Mouse (Mus musculus) midbrain, postnatal 0 days (tissue): Measurements from ENCODE around the gene Fam167b. TPM values are rescaled to one million over a fixed set of nuclear protein-coding genes. Genes with fewer than 3 reads are reported as not detected.

ENCODE experiments used
- ATAC-seq: fragments of 200-750 bp; cut with Nextera tagmentation; 2 replicates; pipeline ENCODE4 v1.8.0; 2017; ENCODE audit warnings: moderate number of reproducible peaks, mild to moderate bottlenecking, moderate TSS enrichment, moderate library complexity; ENCODE audit not compliant: low FRiP score
- DNase-seq: peaks from one replicate; pipeline ENCODE4 v3.0.0-alpha.2; 2015; ENCODE audit warnings: low spot score
- H3K27ac ChIP-seq: fragments of 300-500 bp; sonication (generic); 2 replicates; pipeline ENCODE4 v1.5.1; 2014; ENCODE audit warnings: low read depth, mild to moderate bottlenecking, low read length, mixed read lengths
- H3K27me3 ChIP-seq: fragments of 300-500 bp; sonication (generic); 2 replicates; pipeline ENCODE4 v1.6.1; 2014; ENCODE audit warnings: low read length, control low read depth, mixed read lengths; ENCODE audit not compliant: insufficient read depth
- H3K36me3 ChIP-seq: fragments of 300-500 bp; sonication (generic); 2 replicates; pipeline ENCODE4 v1.6.1; 2014; ENCODE audit warnings: low read length, control low read depth, mixed read lengths; ENCODE audit not compliant: insufficient read depth
- H3K4me1 ChIP-seq: fragments of 300-500 bp; sonication (generic); 2 replicates; pipeline ENCODE4 v1.6.1; 2014; ENCODE audit warnings: mild to moderate bottlenecking, control low read depth, antibody characterized with exemption, low read length, mixed read lengths; ENCODE audit not compliant: insufficient read depth
- H3K4me2 ChIP-seq: fragments of 300-500 bp; sonication (generic); 2 replicates; pipeline ENCODE4 v1.6.1; 2014; ENCODE audit warnings: low read depth, mild to moderate bottlenecking, low read length, mixed read lengths; ENCODE audit not compliant: poor library complexity, severe bottlenecking
- H3K4me3 ChIP-seq: fragments of 300-500 bp; sonication (generic); 2 replicates; pipeline ENCODE4 v1.5.1; 2014; ENCODE audit warnings: low read depth, mild to moderate bottlenecking, low read length, moderate library complexity
- H3K9ac ChIP-seq: fragments of 300-500 bp; sonication (generic); replicated peaks from 2 replicates; pipeline ENCODE4 v1.6.1; 2014; ENCODE audit warnings: mild to moderate bottlenecking, low read length, moderate library complexity, mixed read lengths; ENCODE audit not compliant: poor library complexity, severe bottlenecking
- H3K9me3 ChIP-seq: fragments of 300-500 bp; sonication (generic); 2 replicates; pipeline ENCODE4 v1.6.1; 2016; ENCODE audit warnings: low read length, control low read depth
- CTCF ChIP-seq: IDR thresholded peaks from 2 replicates; pipeline ENCODE4 v1.5.1; 2016; ENCODE audit warnings: antibody characterized with exemption, mild to moderate bottlenecking
- WGBS: fragments of 180-500 bp; shearing (Covaris S2); extraction: QIAGEN DNeasy Blood & Tissue Kit; methylation state at CpG from one replicate; pipeline ENCODE4 v1.1.7; 2014; 5-methylcytosine and 5-hydroxymethylcytosine counted together
- polyA plus RNA-seq: library from polyadenylated mRNA; unstranded; fragments of >200 nt; fragmentation: Nextera tagmentation; extraction: Ambion mirVana; gene quantifications from 2 replicates; pipeline ENCODE4 v1.2.1, GENCODE M21; 2015
- total RNA-seq: library from RNA; depleted of rRNA; stranded (reverse); fragments of >200 nt; gene quantifications from 2 replicates; pipeline ENCODE4 v1.2.3, GENCODE M21; 2014

Gene Fam167b
- total and polyA plus RNA-seq, 2 experiments from 2014 or later = not detected

DNA sequence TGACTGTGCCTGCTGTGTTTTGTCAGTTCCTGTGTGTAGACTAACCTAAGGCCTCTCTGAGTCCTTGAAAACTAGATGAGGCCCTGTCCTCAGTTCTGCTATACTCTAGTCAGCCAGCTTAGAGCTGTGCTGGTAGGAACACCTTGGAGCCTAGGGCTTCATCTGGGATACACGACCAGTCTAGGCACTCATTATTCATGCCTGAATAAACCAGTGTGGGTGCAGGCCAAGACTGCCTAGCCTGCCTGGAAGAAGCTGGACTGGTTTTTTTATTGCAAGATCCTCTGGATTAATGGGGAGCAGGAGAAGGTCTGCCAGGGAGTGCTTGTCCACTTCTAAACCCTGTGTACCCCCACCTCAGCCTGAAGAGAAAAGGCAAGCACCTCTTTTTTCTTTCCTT lies 8.6 kb upstream of the Fam167b start:
- Histone ChIP-seq H3K4me1 (peaks cover 4% of the 10 kb centered on the region; the same call in 1 of the 2 replicates), H3K9me3 (no peaks in the 10 kb centered on the region), H3K36me3 (peaks cover 14% of the 10 kb centered on the region), H3K4me3 (no peak overlapping the region), H3K9ac (no peak overlapping the region), H3K27ac (no peak overlapping the region), H3K4me2 (no peak overlapping the region), H3K27me3 (no peaks in the 10 kb centered on the region)
- DNase-seq = no peak
- WGBS = 29% methylated on average over 1 of the region's 1 CpGs
- no peak for ATAC-seq
- no peak for TF ChIP-seq CTCF

DNA sequence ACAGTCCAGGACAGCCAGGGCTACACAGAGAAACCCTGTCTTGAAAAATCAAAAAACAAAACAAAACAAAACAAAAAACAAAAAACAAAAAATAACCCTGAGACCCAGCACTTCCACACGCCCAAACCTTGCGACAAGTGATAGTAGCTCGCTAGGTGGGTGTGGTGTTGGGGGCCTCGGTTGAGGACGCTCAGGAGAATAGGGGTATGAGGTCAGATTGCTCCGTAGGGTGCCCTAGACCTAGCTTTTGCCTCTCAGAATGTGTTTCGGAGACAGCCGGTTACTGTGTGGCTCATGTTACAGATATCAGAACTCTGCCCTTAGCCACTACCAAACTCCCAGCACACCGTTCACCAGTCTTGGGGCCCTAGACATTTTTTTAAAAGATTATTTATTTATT lies 7.4 kb upstream of the Fam167b start:
- ATAC-seq = no peak
- Histone ChIP-seq H3K4me1 (peaks cover 4% of the 10 kb centered on the region; the same call in 1 of the 2 replicates), H3K9ac (no peak overlapping the region), H3K4me2 (no peak overlapping the region), H3K36me3 (peaks cover 2% of the 10 kb centered on the region), H3K27me3 (no peaks in the 10 kb centered on the region), H3K4me3 (no peak overlapping the region), H3K9me3 (no peaks in the 10 kb centered on the region), H3K27ac (no peak overlapping the region)
- 82% methylated on average over 9 of the region's 9 CpGs for WGBS
- no peak for DNase-seq
- TF ChIP-seq CTCF = no peak

- peak overlapping the region; percentile 54 for H3K4me2 ChIP-seq
- no peak overlapping the region; the same call in 1 of the 2 replicates for H3K27ac ChIP-seq
- peak overlapping the region; percentile 42; the same call in 1 of the 2 replicates for H3K9ac ChIP-seq
- no peaks in the 10 kb centered on the region for H3K9me3 ChIP-seq
- peak; percentile 67 for TF ChIP-seq CTCF
- peak overlapping the region; percentile 30 for H3K4me3 ChIP-seq
- H3K4me1 ChIP-seq = peaks cover 4% of the 10 kb centered on the region; the same call in 1 of the 2 replicates
- DNase-seq = peak; percentile 75
- H3K36me3 ChIP-seq = no peaks in the 10 kb centered on the region
- 1% methylated on average over 36 of the region's 36 CpGs for WGBS
- no peaks in the 10 kb centered on the region for H3K27me3 ChIP-seq
- ATAC-seq = peak; percentile 52; the same call in 1 of the 2 replicates
Observed at GRCm38 (mm10) chr4:129584884-129585608, 6.7 kb upstream of the Fam167b start.

GRCm38 (mm10) chr4:129584370-129584769 lies 6.0 kb upstream of the Fam167b start:
- TF ChIP-seq CTCF = no peak
- H3K4me3 ChIP-seq = no peak overlapping the region
- H3K27ac ChIP-seq = no peak overlapping the region
- H3K36me3 ChIP-seq = no peaks in the 10 kb centered on the region
- WGBS = 90% methylated on average over 1 of the region's 1 CpGs
- no peaks in the 10 kb centered on the region for H3K9me3 ChIP-seq
- H3K4me2 ChIP-seq = peak overlapping the region; percentile 54; the same call in 1 of the 2 replicates
- H3K27me3 ChIP-seq = no peaks in the 10 kb centered on the region
- ATAC-seq (no peak), DNase-seq (no peak)
- no peak overlapping the region for H3K9ac ChIP-seq
- peaks cover 4% of the 10 kb centered on the region; the same call in 1 of the 2 replicates for H3K4me1 ChIP-seq

DNA sequence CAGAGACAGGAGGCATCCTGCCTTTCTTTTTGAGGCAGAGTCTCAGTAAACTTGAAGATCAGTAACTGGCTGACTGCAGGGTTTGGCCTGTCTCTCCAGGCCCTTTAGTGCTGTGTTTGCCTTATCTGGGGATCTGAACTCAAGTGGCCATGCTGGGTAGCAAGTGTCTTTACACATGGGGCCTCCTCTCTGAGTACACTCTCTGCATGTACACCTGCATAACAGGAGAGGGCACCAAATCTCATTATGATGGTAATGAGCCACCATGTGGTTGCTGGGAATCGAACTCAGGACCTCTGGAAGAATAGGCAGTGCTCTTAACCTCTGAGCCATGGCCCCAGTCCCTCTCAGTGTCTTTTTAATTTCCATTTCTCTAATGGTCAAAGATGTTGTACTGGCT lies 3.9 kb upstream of the Fam167b start:
- no peaks in the 10 kb centered on the region; the same call in 1 of the 2 replicates for H3K27me3 ChIP-seq
- H3K4me2 ChIP-seq = no peak overlapping the region
- no peak for TF ChIP-seq CTCF
- no peak overlapping the region for H3K4me3 ChIP-seq
- DNase-seq = no peak
- H3K36me3 ChIP-seq = no peaks in the 10 kb centered on the region
- no peak overlapping the region for H3K9ac ChIP-seq
- WGBS = 76% methylated on average over 1 of the region's 1 CpGs
- H3K9me3 ChIP-seq = no peaks in the 10 kb centered on the region
- H3K27ac ChIP-seq = no peak overlapping the region
- no peak for ATAC-seq
- peaks cover 4% of the 10 kb centered on the region; the same call in 1 of the 2 replicates for H3K4me1 ChIP-seq

GRCm38 (mm10) chr4:129580347-129580746 lies 2.0 kb upstream of the Fam167b start:
- Histone ChIP-seq H3K36me3 (no peaks in the 10 kb centered on the region), H3K4me1 (peaks cover 7% of the 10 kb centered on the region; the same call in 1 of the 2 replicates), H3K27me3 (no peaks in the 10 kb centered on the region; the same call in 1 of the 2 replicates), H3K9ac (no peak overlapping the region), H3K27ac (no peak overlapping the region), H3K9me3 (no peaks in the 10 kb centered on the region), H3K4me3 (no peak overlapping the region), H3K4me2 (no peak overlapping the region)
- DNase-seq = peak; percentile 50
- WGBS = 77% methylated on average over 7 of the region's 7 CpGs
- TF ChIP-seq CTCF = no peak
- ATAC-seq = no peak
